Mouse (Mus musculus): ENCODE data around the gene Rplp2. TPM values are rescaled to one million over a fixed set of nuclear protein-coding genes. Genes with fewer than 3 reads are reported as not detected.

The Rplp2 gene
- polyA plus RNA-seq, 1 experiment from 2014 or later, result 898 TPM

- Histone ChIP-seq H3K27ac (ENCODE audit: low read depth, low read length) (no peak overlapping the region), H3K27me3 (ENCODE audit: control insufficient read depth, insufficient read depth, low read length) (peaks cover 12% of the 10 kb centered on the region; the same call in 1 of the 2 replicates), H3K4me1 (ENCODE audit: control insufficient read depth, insufficient read depth, low read length) (peaks cover 36% of the 10 kb centered on the region), H3K9me3 (ENCODE audit: control insufficient read depth, low read length) (no peaks in the 10 kb centered on the region), H3K4me3 (ENCODE audit: low read depth, low read length) (no peak overlapping the region), H3K36me3 (ENCODE audit: control insufficient read depth, insufficient read depth, low read length) (peaks cover 20% of the 10 kb centered on the region), H3K9ac (ENCODE audit: low read length) (no peak overlapping the region), H3K4me2 (ENCODE audit: low read depth) (no peak overlapping the region)
- WGBS, result 93% methylated on average over 1 of the region's 1 CpGs
- DNase-seq (ENCODE audit: low spot score), result no peak
- no peak for ATAC-seq (ENCODE audit: insufficient read depth, low FRiP score, low TSS enrichment)
Observed at GRCm38 (mm10) chr7:141471236-141471635, 24.1 kb downstream of the Rplp2 start.

DNA sequence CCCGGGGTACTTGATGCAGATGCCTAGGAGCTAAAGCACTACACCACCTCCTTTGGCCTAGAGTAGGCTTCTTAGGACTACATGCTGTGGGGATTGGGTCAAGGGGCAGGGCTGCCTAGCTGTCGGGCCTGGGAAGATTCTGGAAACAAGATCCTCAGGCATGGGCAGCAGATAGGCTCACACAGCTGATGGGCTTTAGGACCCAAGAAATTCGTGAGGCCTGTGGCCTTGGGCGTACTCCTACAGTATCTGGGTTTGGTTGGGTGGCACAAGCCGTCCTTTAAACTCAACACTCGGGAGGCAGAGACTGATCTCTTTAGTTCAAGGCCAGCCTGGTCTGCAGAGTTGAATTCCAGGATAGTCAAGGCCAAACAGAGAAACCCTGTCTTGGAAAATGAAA is 25.1 kb downstream of the Rplp2 start:
- 88% methylated on average over 6 of the region's 6 CpGs for WGBS
- H3K9me3 ChIP-seq (ENCODE audit: control insufficient read depth, low read length), result no peaks in the 10 kb centered on the region
- no peak for DNase-seq (ENCODE audit: low spot score)
- no peak overlapping the region for H3K27ac ChIP-seq (ENCODE audit: low read depth, low read length)
- no peak overlapping the region for H3K9ac ChIP-seq (ENCODE audit: low read length)
- no peak for ATAC-seq (ENCODE audit: insufficient read depth, low FRiP score, low TSS enrichment)
- H3K4me2 ChIP-seq (ENCODE audit: low read depth), result no peak overlapping the region
- H3K4me1 ChIP-seq (ENCODE audit: control insufficient read depth, insufficient read depth, low read length), result peaks cover 33% of the 10 kb centered on the region
- no peak overlapping the region for H3K4me3 ChIP-seq (ENCODE audit: low read depth, low read length)
- H3K27me3 ChIP-seq (ENCODE audit: control insufficient read depth, insufficient read depth, low read length), result peaks cover 10% of the 10 kb centered on the region; the same call in 1 of the 2 replicates
- H3K36me3 ChIP-seq (ENCODE audit: control insufficient read depth, insufficient read depth, low read length), result peaks cover 20% of the 10 kb centered on the region

DNA sequence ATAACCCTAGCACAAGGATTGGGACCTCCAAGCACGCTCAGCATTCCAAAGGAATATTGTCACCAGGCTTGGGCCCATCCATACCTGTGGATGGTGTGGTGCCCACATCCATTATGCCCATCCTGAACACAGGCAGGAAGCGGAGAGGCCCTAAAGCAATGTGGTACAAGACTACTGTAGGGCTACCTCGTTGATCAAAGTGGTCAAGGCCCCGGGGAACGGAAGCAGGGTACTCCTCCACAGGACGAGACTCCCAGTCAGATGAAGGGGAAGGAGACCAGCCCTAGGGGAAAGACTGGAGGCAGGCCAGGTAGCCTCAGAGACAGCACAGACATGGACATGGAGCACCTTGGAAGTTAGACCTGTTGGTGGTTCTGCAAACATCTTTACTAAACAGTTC is 25.6 kb downstream of the Rplp2 start:
- Histone ChIP-seq H3K9me3 (ENCODE audit: control insufficient read depth, low read length) (no peaks in the 10 kb centered on the region), H3K27me3 (ENCODE audit: control insufficient read depth, insufficient read depth, low read length) (peaks cover 12% of the 10 kb centered on the region; the same call in 1 of the 2 replicates), H3K36me3 (ENCODE audit: control insufficient read depth, insufficient read depth, low read length) (peaks cover 20% of the 10 kb centered on the region), H3K4me2 (ENCODE audit: low read depth) (no peak overlapping the region; the same call in 1 of the 2 replicates), H3K27ac (ENCODE audit: low read depth, low read length) (no peak overlapping the region), H3K9ac (ENCODE audit: low read length) (no peak overlapping the region), H3K4me1 (ENCODE audit: control insufficient read depth, insufficient read depth, low read length) (peaks cover 33% of the 10 kb centered on the region), H3K4me3 (ENCODE audit: low read depth, low read length) (no peak overlapping the region)
- DNase-seq (ENCODE audit: low spot score) (no peak), ATAC-seq (ENCODE audit: insufficient read depth, low FRiP score, low TSS enrichment) (no peak)
- WGBS, result 90% methylated on average over 6 of the region's 6 CpGs

GRCm38 (mm10) chr7:141474160-141474559 is 27.0 kb downstream of the Rplp2 start:
- peaks cover 24% of the 10 kb centered on the region for H3K4me1 ChIP-seq (ENCODE audit: control insufficient read depth, insufficient read depth, low read length)

GRCm38 (mm10) chr7:141475011-141475804 is 28.0 kb downstream of the Rplp2 start, which contains the start of the genes Polr2l and Tspan4:
TSS of gene Polr2l (minus strand) at chr7:141475132.
TSS of gene Tspan4 (plus strand) at chr7:141475240.
- H3K9ac ChIP-seq (ENCODE audit: low read length), result peak within 1 kb of the TSS; percentile 95
- peaks cover 12% of the 10 kb centered on the region; the same call in 1 of the 2 replicates for H3K27me3 ChIP-seq (ENCODE audit: control insufficient read depth, insufficient read depth, low read length)
- peak within 1 kb of the TSS; percentile 82 for H3K4me3 ChIP-seq (ENCODE audit: low read depth, low read length)
- no peaks in the 10 kb centered on the region for H3K9me3 ChIP-seq (ENCODE audit: control insufficient read depth, low read length)
- H3K4me2 ChIP-seq (ENCODE audit: low read depth), result peak within 1 kb of the TSS; percentile 75
- WGBS, result under 1% methylated on average over 87 of the region's 87 CpGs
- H3K27ac ChIP-seq (ENCODE audit: low read depth, low read length), result peak within 1 kb of the TSS; percentile 85
- peak; percentile 91 for DNase-seq (ENCODE audit: low spot score)
- peak; percentile 75 for ATAC-seq (ENCODE audit: insufficient read depth, low FRiP score, low TSS enrichment)
- H3K36me3 ChIP-seq (ENCODE audit: control insufficient read depth, insufficient read depth, low read length), result peaks cover 14% of the 10 kb centered on the region
- H3K4me1 ChIP-seq (ENCODE audit: control insufficient read depth, insufficient read depth, low read length), result peaks cover 19% of the 10 kb centered on the region

More at GRCm38 (mm10) chr7:141474160-141474559, 27.0 kb downstream of the Rplp2 start:
- Histone ChIP-seq H3K9me3 (ENCODE audit: control insufficient read depth, low read length) (no peaks in the 10 kb centered on the region), H3K27me3 (ENCODE audit: control insufficient read depth, insufficient read depth, low read length) (peaks cover 12% of the 10 kb centered on the region; the same call in 1 of the 2 replicates), H3K4me2 (ENCODE audit: low read depth) (peak overlapping the region; percentile 75), H3K36me3 (ENCODE audit: control insufficient read depth, insufficient read depth, low read length) (peaks cover 20% of the 10 kb centered on the region), H3K9ac (ENCODE audit: low read length) (peak overlapping the region; percentile 95), H3K27ac (ENCODE audit: low read depth, low read length) (no peak overlapping the region), H3K4me3 (ENCODE audit: low read depth, low read length) (peak overlapping the region; percentile 82)
- ATAC-seq (ENCODE audit: insufficient read depth, low FRiP score, low TSS enrichment) (no peak), DNase-seq (ENCODE audit: low spot score) (no peak)
- 13% methylated on average over 5 of the region's 5 CpGs for WGBS

- peak overlapping the region; percentile 82 for H3K4me3 ChIP-seq (ENCODE audit: low read depth, low read length)
- ATAC-seq (ENCODE audit: insufficient read depth, low FRiP score, low TSS enrichment) (no peak; the same call in 1 of the 2 replicates), DNase-seq (ENCODE audit: low spot score) (no peak)
- H3K36me3 ChIP-seq (ENCODE audit: control insufficient read depth, insufficient read depth, low read length), result peaks cover 8% of the 10 kb centered on the region; the same call in 1 of the 2 replicates
- 1% methylated on average over 12 of the region's 12 CpGs for WGBS
- H3K9ac ChIP-seq (ENCODE audit: low read length), result peak overlapping the region; percentile 95
- H3K4me2 ChIP-seq (ENCODE audit: low read depth), result peak overlapping the region; percentile 75
- H3K27ac ChIP-seq (ENCODE audit: low read depth, low read length), result no peak overlapping the region
- peaks cover 19% of the 10 kb centered on the region for H3K4me1 ChIP-seq (ENCODE audit: control insufficient read depth, insufficient read depth, low read length)
- H3K9me3 ChIP-seq (ENCODE audit: control insufficient read depth, low read length), result no peaks in the 10 kb centered on the region
- H3K27me3 ChIP-seq (ENCODE audit: control insufficient read depth, insufficient read depth, low read length), result peaks cover 12% of the 10 kb centered on the region
Observed at GRCm38 (mm10) chr7:141475805-141476158, 28.6 kb downstream of the Rplp2 start.

- WGBS, result 4% methylated on average over 17 of the region's 17 CpGs
- peaks cover 6% of the 10 kb centered on the region; the same call in 1 of the 2 replicates for H3K36me3 ChIP-seq (ENCODE audit: control insufficient read depth, insufficient read depth, low read length)
- peak overlapping the region; percentile 75 for H3K4me2 ChIP-seq (ENCODE audit: low read depth)
- peaks cover 12% of the 10 kb centered on the region for H3K27me3 ChIP-seq (ENCODE audit: control insufficient read depth, insufficient read depth, low read length)
- DNase-seq (ENCODE audit: low spot score), result peak; percentile 41
- ATAC-seq (ENCODE audit: insufficient read depth, low FRiP score, low TSS enrichment), result no peak
- no peaks in the 10 kb centered on the region for H3K9me3 ChIP-seq (ENCODE audit: control insufficient read depth, low read length)
- peak overlapping the region; percentile 11; the same call in 1 of the 2 replicates for H3K9ac ChIP-seq (ENCODE audit: low read length)
- peak overlapping the region; percentile 82 for H3K4me3 ChIP-seq (ENCODE audit: low read depth, low read length)
- H3K27ac ChIP-seq (ENCODE audit: low read depth, low read length), result peak overlapping the region; percentile 50; the same call in 1 of the 2 replicates
- peaks cover 24% of the 10 kb centered on the region for H3K4me1 ChIP-seq (ENCODE audit: control insufficient read depth, insufficient read depth, low read length)
Observed at GRCm38 (mm10) chr7:141476226-141476980, 29.2 kb downstream of the Rplp2 start.

DNA sequence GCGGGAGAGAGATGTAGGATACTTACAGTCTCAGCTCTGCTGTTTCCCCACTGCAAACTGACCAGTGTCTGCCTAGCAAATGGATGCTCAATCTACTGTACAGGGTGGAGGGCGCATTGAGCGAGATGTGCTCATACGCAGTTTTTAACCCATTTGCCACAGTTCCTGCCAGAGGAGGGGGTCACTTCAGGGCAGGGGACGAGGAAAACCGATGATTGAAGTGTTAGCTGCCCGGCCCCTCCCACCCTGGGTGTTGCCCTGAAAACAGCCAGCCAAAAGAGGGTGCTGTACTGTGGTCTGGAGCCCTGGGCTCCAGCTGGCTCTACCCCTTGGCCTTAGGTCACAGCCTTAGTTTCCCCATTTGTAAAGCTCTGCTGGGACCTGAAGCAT is 29.8 kb downstream of the Rplp2 start:
- no peak for DNase-seq (ENCODE audit: low spot score)
- Histone ChIP-seq H3K27ac (ENCODE audit: low read depth, low read length) (peak overlapping the region; percentile 50; the same call in 1 of the 2 replicates), H3K9ac (ENCODE audit: low read length) (peak overlapping the region; percentile 11; the same call in 1 of the 2 replicates), H3K4me2 (ENCODE audit: low read depth) (peak overlapping the region; percentile 75), H3K4me3 (ENCODE audit: low read depth, low read length) (peak overlapping the region; percentile 82), H3K9me3 (ENCODE audit: control insufficient read depth, low read length) (no peaks in the 10 kb centered on the region), H3K4me1 (ENCODE audit: control insufficient read depth, insufficient read depth, low read length) (peaks cover 28% of the 10 kb centered on the region), H3K36me3 (ENCODE audit: control insufficient read depth, insufficient read depth, low read length) (peaks cover 5% of the 10 kb centered on the region; the same call in 1 of the 2 replicates), H3K27me3 (ENCODE audit: control insufficient read depth, insufficient read depth, low read length) (peaks cover 12% of the 10 kb centered on the region)
- no peak for ATAC-seq (ENCODE audit: insufficient read depth, low FRiP score, low TSS enrichment)
- WGBS, result 29% methylated on average over 7 of the region's 7 CpGs

Data from neural tube, embryonic 11.5 days (tissue).